Mouse (Mus musculus) MEL (cell line): ENCODE measurements around the gene Trem2. TPM values are rescaled to one million over a fixed set of nuclear protein-coding genes. Genes with fewer than 3 reads are reported as not detected.
A peak's percentile ranks its signal among the peaks of the same experiment; 100 is the strongest.

Source experiments
- DNase-seq: peaks from one replicate; pipeline ENCODE4 v3.0.0; 2011; ENCODE audit warnings: low read depth, low spot score
- H3K27ac ChIP-seq: 2 replicates; pipeline ENCODE4 v1.5.1; 2012; ENCODE audit warnings: low read depth, mild to moderate bottlenecking, control low read depth, low read length, moderate library complexity; ENCODE audit not compliant: control insufficient read depth
- H3K27me3 ChIP-seq, 2 experiments: fragments of 150-350 bp in 1 of 2; sonication (generic) in 1 of 2; 2 replicates each; pipeline ENCODE4 v1.6.1; 2012; ENCODE audit warnings: low read length in 2 of 2, mild to moderate bottlenecking in 2 of 2, improper control_type of control experiment in 1 of 2, moderate library complexity in 1 of 2; ENCODE audit not compliant: insufficient read depth in 2 of 2, control insufficient read depth in 1 of 2
- H3K36me3 ChIP-seq, 2 experiments: 2 replicates each; pipeline ENCODE4 v1.6.1; 2012 to 2014; ENCODE audit warnings: low read length in 2 of 2, improper control_type of control experiment in 1 of 2, inconsistent platforms in 1 of 2, mild to moderate bottlenecking in 1 of 2; ENCODE audit not compliant: insufficient read depth in 2 of 2, control insufficient read depth in 1 of 2
- H3K4me1 ChIP-seq, 2 experiments: fragments of 150-350 bp in 1 of 2; sonication (generic) in 1 of 2; 2 replicates each; pipeline ENCODE4 v1.6.1; 2012; ENCODE audit warnings: low read length in 2 of 2, improper control_type of control experiment in 1 of 2, mild to moderate bottlenecking in 1 of 2; ENCODE audit not compliant: insufficient read depth in 2 of 2, control insufficient read depth in 1 of 2
- H3K4me3 ChIP-seq, 2 experiments: fragments of 150-350 bp in 1 of 2; sonication (generic) in 1 of 2; 2 replicates each; pipeline ENCODE4 v1.5.1; 2012; ENCODE audit warnings: low read depth in 2 of 2, low read length in 2 of 2, mild to moderate bottlenecking in 2 of 2, moderate library complexity in 2 of 2, control low read depth in 1 of 2, improper control_type of control experiment in 1 of 2; ENCODE audit not compliant: control insufficient read depth in 1 of 2, insufficient read depth in 1 of 2
- H3K79me2 ChIP-seq: 2 replicates; pipeline ENCODE4 v1.6.1; 2012; ENCODE audit warnings: mild to moderate bottlenecking, low read length, moderate library complexity; ENCODE audit not compliant: control insufficient read depth, poor library complexity, insufficient read depth
- H3K9ac ChIP-seq: 2 replicates; pipeline ENCODE4 v1.6.1; 2012; ENCODE audit warnings: low read depth, mild to moderate bottlenecking, control low read depth, low read length, moderate library complexity; ENCODE audit not compliant: control insufficient read depth, poor library complexity, severe bottlenecking
- H3K9me3 ChIP-seq: fragments of 150-350 bp; sonication (generic); replicated peaks from 2 replicates; pipeline ENCODE4 v1.6.1; 2012; ENCODE audit warnings: mild to moderate bottlenecking, low read length, improper control_type of control experiment, moderate library complexity; ENCODE audit not compliant: insufficient read depth
- BHLHE40 ChIP-seq: IDR thresholded peaks from 2 replicates; pipeline ENCODE4 v1.6.1; 2012; ENCODE audit warnings: low read depth, mild to moderate bottlenecking, inconsistent platforms, low read length, improper control_type of control experiment, borderline replicate concordance
- ELF1 ChIP-seq: IDR thresholded peaks from 2 replicates; pipeline ENCODE4 v1.6.1; 2014; ENCODE audit warnings: low read depth, mild to moderate bottlenecking, inconsistent platforms, low read length, improper control_type of control experiment, moderate library complexity
- EP300 ChIP-seq, 2 experiments: IDR thresholded peaks; 2 replicates each; pipeline ENCODE4 v1.6.1; 2011; ENCODE audit warnings: improper control_type of control experiment in 2 of 2, low read length in 2 of 2, low read depth in 1 of 2, mild to moderate bottlenecking in 1 of 2
- ETS1 ChIP-seq: IDR thresholded peaks from 2 replicates; pipeline ENCODE4 v1.6.1; 2012; ENCODE audit warnings: low read depth, mild to moderate bottlenecking, inconsistent platforms, low read length, improper control_type of control experiment, moderate library complexity
- GATA1 ChIP-seq: IDR thresholded peaks from 2 replicates; pipeline ENCODE4 v1.6.1; 2011; ENCODE audit warnings: low read depth, low read length, improper control_type of control experiment
- HCFC1 ChIP-seq: IDR thresholded peaks from 2 replicates; pipeline ENCODE4 v1.6.1; 2012; ENCODE audit warnings: low read depth, mild to moderate bottlenecking, inconsistent platforms, low read length, improper control_type of control experiment, moderate library complexity
- JUND ChIP-seq: IDR thresholded peaks from 2 replicates; pipeline ENCODE4 v1.6.1; 2011; ENCODE audit warnings: low read depth, mild to moderate bottlenecking, improper control_type of control experiment, low read length
- KAT2A ChIP-seq: conservative IDR thresholded peaks from 2 replicates; pipeline ENCODE4 v1.6.1; 2012; ENCODE audit warnings: low read depth, low read length, improper control_type of control experiment, inconsistent platforms
- MAFK ChIP-seq: IDR thresholded peaks from 2 replicates; pipeline ENCODE4 v1.6.1; 2011; ENCODE audit warnings: low read depth, mild to moderate bottlenecking, low read length, improper control_type of control experiment, borderline replicate concordance
- MAX ChIP-seq: IDR thresholded peaks from 2 replicates; pipeline ENCODE4 v1.6.1; 2011; ENCODE audit warnings: low read length, improper control_type of control experiment
- MAZ ChIP-seq: IDR thresholded peaks from 2 replicates; pipeline ENCODE4 v1.6.1; 2012; ENCODE audit warnings: low read depth, mild to moderate bottlenecking, inconsistent platforms, low read length, improper control_type of control experiment
- MXI1 ChIP-seq: IDR thresholded peaks from 2 replicates; pipeline ENCODE4 v1.6.1; 2011; ENCODE audit warnings: mild to moderate bottlenecking, low read depth, low read length, improper control_type of control experiment
- MYB ChIP-seq: IDR thresholded peaks from 2 replicates; pipeline ENCODE4 v1.6.1; 2011; ENCODE audit warnings: mild to moderate bottlenecking, low read depth, low read length, improper control_type of control experiment
- MYC ChIP-seq: IDR thresholded peaks from 2 replicates; pipeline ENCODE4 v1.6.1; 2011; ENCODE audit warnings: low read depth, mild to moderate bottlenecking, low read length, improper control_type of control experiment, moderate library complexity
- NELFE ChIP-seq: IDR thresholded peaks from 2 replicates; pipeline ENCODE4 v1.6.1; 2011; ENCODE audit warnings: low read depth, low read length, improper control_type of control experiment
- NRF1 ChIP-seq: IDR thresholded peaks from 2 replicates; pipeline ENCODE4 v1.6.1; 2014; ENCODE audit warnings: low read depth, mild to moderate bottlenecking, inconsistent platforms, low read length, improper control_type of control experiment, moderate library complexity; ENCODE audit not compliant: poor library complexity, insufficient read depth, severe bottlenecking
- POLR2A ChIP-seq, 2 experiments: IDR thresholded peaks; 2 replicates each; pipeline ENCODE4 v1.6.1; 2011 to 2012; ENCODE audit warnings: low read length in 2 of 2, mild to moderate bottlenecking in 2 of 2, control low read depth in 1 of 2, improper control_type of control experiment in 1 of 2, low read depth in 1 of 2, moderate library complexity in 1 of 2; ENCODE audit not compliant: control insufficient read depth in 1 of 2, insufficient read depth in 1 of 2, poor library complexity in 1 of 2
- RCOR1 ChIP-seq: IDR thresholded peaks from 2 replicates; pipeline ENCODE4 v1.6.1; 2012; ENCODE audit warnings: low read depth, mild to moderate bottlenecking, inconsistent platforms, low read length, improper control_type of control experiment
- SIN3A ChIP-seq: IDR thresholded peaks from 2 replicates; pipeline ENCODE4 v1.6.1; 2012; ENCODE audit warnings: low read length, improper control_type of control experiment, inconsistent platforms
- SMC3 ChIP-seq: IDR thresholded peaks from 2 replicates; pipeline ENCODE4 v1.6.1; 2011; ENCODE audit warnings: low read depth, low read length, improper control_type of control experiment
- TAL1 ChIP-seq: IDR thresholded peaks from 2 replicates; pipeline ENCODE4 v1.6.1; 2012; ENCODE audit warnings: mild to moderate bottlenecking, inconsistent platforms, low read length, moderate library complexity, mixed read lengths
- TCF12 ChIP-seq: IDR thresholded peaks from 2 replicates; pipeline ENCODE4 v1.6.1; 2014; ENCODE audit warnings: low read depth, mild to moderate bottlenecking, inconsistent platforms, low read length, improper control_type of control experiment, moderate library complexity
- UBTF ChIP-seq: IDR thresholded peaks from 2 replicates; pipeline ENCODE4 v1.6.1; 2012; ENCODE audit warnings: low read depth, mild to moderate bottlenecking, inconsistent platforms, low read length, improper control_type of control experiment, moderate library complexity, borderline replicate concordance; ENCODE audit not compliant: insufficient read depth
- USF1 ChIP-seq: IDR thresholded peaks from 2 replicates; pipeline ENCODE4 v1.6.1; 2014; ENCODE audit warnings: low read depth, mild to moderate bottlenecking, inconsistent platforms, low read length, improper control_type of control experiment, moderate library complexity
- USF2 ChIP-seq, 2 experiments: IDR thresholded peaks; 2 replicates each; pipeline ENCODE4 v1.6.1; 2011 to 2012; ENCODE audit warnings: improper control_type of control experiment in 2 of 2, low read length in 2 of 2, borderline replicate concordance in 1 of 2, inconsistent platforms in 1 of 2, low read depth in 1 of 2, mild to moderate bottlenecking in 1 of 2; ENCODE audit not compliant: insufficient read depth in 1 of 2
- polyA plus RNA-seq, 2 experiments: library from polyadenylated mRNA; stranded (reverse) in 1 of 2; unstranded in 1 of 2; fragments of >175 nt in 1 of 2; fragments of >200 nt in 1 of 2; gene quantifications; 2 replicates each; pipeline versions ENCODE4 v1.2.1 to v1.2.4; 2012; ENCODE audit warnings: low replicate concordance in 2 of 2, low read depth in 1 of 2; ENCODE audit not compliant: insufficient read length in 2 of 2, insufficient read depth in 1 of 2, missing spikeins in 1 of 2
- total RNA-seq: library from RNA; depleted of rRNA; stranded (reverse); fragments of 300-350 nt; gene quantifications from 2 replicates; pipeline ENCODE4 v1.2.3, GENCODE M21; 2012

Trem2 gene
- total and polyA plus RNA-seq, 3 experiments: 0.04 to 0.26 TPM; not detected in 1

GRCm38 (mm10) chr17:48363421-48363965 lies 17.3 kb downstream of the Trem2 start:
- Histone ChIP-seq H3K4me1 (peaks cover 20 to 53% of the 10 kb centered on the region in 2 experiments), H3K27ac (no peak overlapping the region), H3K79me2 (no peaks in the 10 kb centered on the region), H3K9ac (no peak overlapping the region), H3K27me3 (no peaks in the 10 kb centered on the region)
- peak; percentile 44 for DNase-seq
- TF ChIP-seq NRF1 (no peak), USF2 (IDR thresholded peaks at IDR 0.05; ENCODE audit: borderline replicate concordance in 1 of 2, insufficient read depth in 1 of 2, low read depth in 1 of 2, low read length in 2 of 2) (no peak), JUND (no peak), USF1 (no peak), MYC (0 out of 2 replicates have a peak, but pooled peaks have one; percentile 21), UBTF (no peak), EP300 (IDR thresholded peaks at IDR 0.05; ENCODE audit: low read depth in 1 of 2, low read length in 2 of 2) (peak; percentile 21 to 60; a peak in 2 of 4 replicates), POLR2A (IDR thresholded peaks at IDR 0.05; ENCODE audit: control insufficient read depth in 1 of 2, insufficient read depth in 1 of 2, low read depth in 1 of 2, low read length in 2 of 2, poor library complexity in 1 of 2) (no peak), TCF12 (peak; percentile 65), TAL1 (no peak), ETS1 (peak; percentile 27; the same call in 1 of the 2 replicates), SIN3A (no peak), MYB (no peak), RCOR1 (0 out of 2 replicates have a peak, but pooled peaks have one; percentile 25), MAZ (no peak), MXI1 (no peak), GATA1 (peak; percentile 51; the same call in 1 of the 2 replicates)
- TF ChIP-seq, all 39 proteins: peak for 6
- Histone ChIP-seq H3K9me3 (no peaks in the 10 kb centered on the region), H3K36me3 (peaks cover 0 to 34% of the 10 kb centered on the region in 2 experiments; a peak in 2 of 4 replicates), H3K4me3 (no peak overlapping the region)

GRCm38 (mm10) chr17:48365511-48366155 lies 19.4 kb downstream of the Trem2 start:
- Histone ChIP-seq H3K4me3 (no peak overlapping the region), H3K79me2 (no peaks in the 10 kb centered on the region), H3K27me3 (no peaks in the 10 kb centered on the region), H3K9ac (no peak overlapping the region), H3K9me3 (no peaks in the 10 kb centered on the region), H3K36me3 (peaks cover 0 to 23% of the 10 kb centered on the region in 2 experiments; a peak in 2 of 4 replicates), H3K27ac (no peak overlapping the region), H3K4me1 (peaks cover 17 to 39% of the 10 kb centered on the region in 2 experiments)
- TF ChIP-seq USF2 (IDR thresholded peaks at IDR 0.05; ENCODE audit: borderline replicate concordance in 1 of 2, insufficient read depth in 1 of 2, low read depth in 1 of 2, low read length in 2 of 2) (no peak), ELF1 (no peak), MAX (no peak), SMC3 (no peak), MAFK (no peak), ETS1 (no peak), NELFE (no peak), JUND (no peak), BHLHE40 (no peak), HCFC1 (no peak), TAL1 (no peak), TCF12 (no peak), KAT2A (no peak), UBTF (no peak), EP300 (IDR thresholded peaks at IDR 0.05; ENCODE audit: low read depth in 1 of 2, low read length in 2 of 2) (no peak), POLR2A (IDR thresholded peaks at IDR 0.05; ENCODE audit: control insufficient read depth in 1 of 2, insufficient read depth in 1 of 2, low read depth in 1 of 2, low read length in 2 of 2, poor library complexity in 1 of 2) (no peak), NRF1 (no peak)
- DNase-seq: no peak
